Mouse (Mus musculus) neural tube, embryonic 15.5 days (tissue): ENCODE measurements around the gene AC134908.4. TPM values are rescaled to one million over a fixed set of nuclear protein-coding genes. Genes with fewer than 3 reads are reported as not detected.

Source experiments
- ATAC-seq: fragments of 200-750 bp; cut with Nextera tagmentation; 2 replicates; pipeline ENCODE4 v1.8.0; 2017; ENCODE audit warnings: mild to moderate bottlenecking, moderate TSS enrichment, moderate library complexity; ENCODE audit not compliant: low FRiP score
- H3K27ac ChIP-seq: fragments of 300-500 bp; sonication (generic); replicated peaks from 2 replicates; pipeline ENCODE4 v1.5.1; 2015; ENCODE audit warnings: mild to moderate bottlenecking, inconsistent platforms
- H3K27me3 ChIP-seq: fragments of 300-500 bp; sonication (generic); replicated peaks from 2 replicates; pipeline ENCODE4 v1.6.1; 2015; ENCODE audit warnings: inconsistent platforms
- H3K36me3 ChIP-seq: fragments of 300-500 bp; sonication (generic); 2 replicates; pipeline ENCODE4 v1.6.1; 2015; ENCODE audit warnings: inconsistent platforms
- H3K4me1 ChIP-seq: fragments of 300-500 bp; sonication (generic); 2 replicates; pipeline ENCODE4 v1.6.1; 2015; ENCODE audit warnings: inconsistent platforms
- H3K4me2 ChIP-seq: fragments of 300-500 bp; sonication (generic); 2 replicates; pipeline ENCODE4 v1.6.1; 2015; ENCODE audit warnings: inconsistent platforms, mild to moderate bottlenecking, moderate library complexity
- H3K4me3 ChIP-seq: fragments of 300-500 bp; sonication (generic); replicated peaks from 2 replicates; pipeline ENCODE4 v1.5.1; 2015; ENCODE audit warnings: mild to moderate bottlenecking, inconsistent platforms
- H3K9ac ChIP-seq: fragments of 300-500 bp; sonication (generic); replicated peaks from 2 replicates; pipeline ENCODE4 v1.6.1; 2015; ENCODE audit warnings: mild to moderate bottlenecking, inconsistent platforms
- H3K9me3 ChIP-seq: fragments of 300-500 bp; sonication (generic); replicated peaks from 2 replicates; pipeline ENCODE4 v1.6.1; 2016; ENCODE audit warnings: inconsistent platforms
- WGBS: fragments of 180-500 bp; shearing (Covaris S2); methylation state at CpG from one replicate; pipeline ENCODE4 v1.1.7; 2015; ENCODE audit warnings: mixed read lengths; 5-methylcytosine and 5-hydroxymethylcytosine counted together
- polyA plus RNA-seq: library from polyadenylated mRNA; unstranded; fragments of >200 nt; fragmentation: Nextera tagmentation; extraction: Ambion mirVana; gene quantifications from 2 replicates; pipeline ENCODE4 v1.2.1, GENCODE M21; 2015

The AC134908.4 gene
- polyA plus RNA-seq, 1 experiment from 2014 or later: 3.1 TPM

GRCm38 (mm10) chr17:25829558-25830017, 34.1 kb upstream of the AC134908.4 start:
- Histone ChIP-seq H3K36me3 (peaks cover 43% of the 10 kb centered on the region), H3K4me3 (peak overlapping the region; percentile 65), H3K27ac (peak overlapping the region; percentile 94), H3K27me3 (no peaks in the 10 kb centered on the region), H3K9me3 (no peaks in the 10 kb centered on the region), H3K9ac (peak overlapping the region; percentile 77), H3K4me1 (peaks cover 85% of the 10 kb centered on the region), H3K4me2 (peak overlapping the region; percentile 98)
- no peak for ATAC-seq
- 34% methylated on average over 8 of the region's 8 CpGs for WGBS

- Histone ChIP-seq H3K27ac (peak within 1 kb of the TSS; percentile 94), H3K36me3 (peaks cover 43% of the 10 kb centered on the region), H3K4me1 (peaks cover 85% of the 10 kb centered on the region), H3K9me3 (no peaks in the 10 kb centered on the region), H3K4me3 (peak within 1 kb of the TSS; percentile 65), H3K4me2 (peak within 1 kb of the TSS; percentile 98), H3K27me3 (no peaks in the 10 kb centered on the region), H3K9ac (peak within 1 kb of the TSS; percentile 77)
- 2% methylated on average over 32 of the region's 32 CpGs for WGBS
- peak; percentile 53 for ATAC-seq
Observed at GRCm38 (mm10) chr17:25828712-25829557, 33.5 kb upstream of the AC134908.4 start, which contains the start of gene Jmjd8. Gene Jmjd8, plus strand, starts transcription at chr17:25828867.

GRCm38 (mm10) chr17:25828223-25828594, 32.8 kb upstream of the AC134908.4 start:
- no peak for ATAC-seq
- peak overlapping the region; percentile 65 for H3K4me3 ChIP-seq
- peaks cover 43% of the 10 kb centered on the region for H3K36me3 ChIP-seq
- no peaks in the 10 kb centered on the region for H3K9me3 ChIP-seq
- no peaks in the 10 kb centered on the region for H3K27me3 ChIP-seq
- peak overlapping the region; percentile 77 for H3K9ac ChIP-seq
- 83% methylated on average over 8 of the region's 8 CpGs for WGBS
- H3K4me2 ChIP-seq: peak overlapping the region; percentile 98
- H3K27ac ChIP-seq: peak overlapping the region; percentile 94
- H3K4me1 ChIP-seq: peaks cover 81% of the 10 kb centered on the region

GRCm38 (mm10) chr17:25827546-25828222, 32.2 kb upstream of the AC134908.4 start:
- H3K9ac ChIP-seq: peak overlapping the region; percentile 77; the same call in 1 of the 2 replicates
- H3K27me3 ChIP-seq: no peaks in the 10 kb centered on the region
- H3K9me3 ChIP-seq: no peaks in the 10 kb centered on the region
- H3K27ac ChIP-seq: 0 out of 2 replicates have a peak overlapping the region, but pooled peaks have one; percentile 94
- 84% methylated on average over 22 of the region's 22 CpGs for WGBS
- H3K36me3 ChIP-seq: peaks cover 43% of the 10 kb centered on the region
- H3K4me1 ChIP-seq: peaks cover 85% of the 10 kb centered on the region
- H3K4me3 ChIP-seq: no peak overlapping the region
- peak overlapping the region; percentile 98; the same call in 1 of the 2 replicates for H3K4me2 ChIP-seq
- no peak for ATAC-seq

- Histone ChIP-seq H3K4me1 (peaks cover 83% of the 10 kb centered on the region), H3K9me3 (no peaks in the 10 kb centered on the region), H3K27me3 (no peaks in the 10 kb centered on the region), H3K9ac (0 out of 2 replicates have a peak overlapping the region, but pooled peaks have one; percentile 7), H3K27ac (no peak overlapping the region), H3K4me3 (no peak overlapping the region), H3K4me2 (no peak overlapping the region), H3K36me3 (peaks cover 43% of the 10 kb centered on the region)
- 96% methylated on average over 13 of the region's 13 CpGs for WGBS
- ATAC-seq: no peak
Observed at GRCm38 (mm10) chr17:25827011-25827410, 31.6 kb upstream of the AC134908.4 start.

- no peaks in the 10 kb centered on the region for H3K27me3 ChIP-seq
- no peak overlapping the region for H3K9ac ChIP-seq
- peaks cover 36% of the 10 kb centered on the region for H3K36me3 ChIP-seq
- no peak overlapping the region for H3K4me2 ChIP-seq
- whole genome bisulfite sequencing: 97% methylated on average over 27 of the region's 27 CpGs
- no peaks in the 10 kb centered on the region for H3K9me3 ChIP-seq
- peaks cover 74% of the 10 kb centered on the region for H3K4me1 ChIP-seq
- no peak for ATAC-seq
- H3K4me3 ChIP-seq: no peak overlapping the region; the same call in 1 of the 2 replicates
- no peak overlapping the region for H3K27ac ChIP-seq
Observed at GRCm38 (mm10) chr17:25825984-25826570, 30.6 kb upstream of the AC134908.4 start.

GRCm38 (mm10) chr17:25825311-25825710, 29.9 kb upstream of the AC134908.4 start:
- H3K4me3 ChIP-seq: 0 out of 2 replicates have a peak overlapping the region, but pooled peaks have one; percentile 3
- no peaks in the 10 kb centered on the region for H3K9me3 ChIP-seq
- no peak for ATAC-seq
- H3K9ac ChIP-seq: no peak overlapping the region
- H3K27me3 ChIP-seq: peaks cover under 1% of the 10 kb centered on the region
- 94% methylated on average over 6 of the region's 6 CpGs for WGBS
- no peak overlapping the region for H3K27ac ChIP-seq
- peak overlapping the region; percentile 98 for H3K4me2 ChIP-seq
- H3K36me3 ChIP-seq: peaks cover 30% of the 10 kb centered on the region
- peaks cover 66% of the 10 kb centered on the region for H3K4me1 ChIP-seq

GRCm38 (mm10) chr17:25824362-25825142, 29.1 kb upstream of the AC134908.4 start:
- peak overlapping the region; percentile 98 for H3K4me2 ChIP-seq
- H3K36me3 ChIP-seq: peaks cover 32% of the 10 kb centered on the region
- 75% methylated on average over 17 of the region's 17 CpGs for WGBS
- H3K4me1 ChIP-seq: peaks cover 58% of the 10 kb centered on the region
- H3K9me3 ChIP-seq: no peaks in the 10 kb centered on the region
- ATAC-seq: no peak
- peak overlapping the region; percentile 81 for H3K9ac ChIP-seq
- H3K27ac ChIP-seq: 0 out of 2 replicates have a peak overlapping the region, but pooled peaks have one; percentile 83
- peak overlapping the region; percentile 65 for H3K4me3 ChIP-seq
- H3K27me3 ChIP-seq: peaks cover 8% of the 10 kb centered on the region

- WGBS: under 1% methylated on average over 18 of the region's 18 CpGs
- ATAC-seq: peak; percentile 71
- peaks cover 19% of the 10 kb centered on the region for H3K27me3 ChIP-seq
- no peaks in the 10 kb centered on the region for H3K9me3 ChIP-seq
- peaks cover 53% of the 10 kb centered on the region for H3K4me1 ChIP-seq
- peak within 1 kb of the TSS; percentile 83 for H3K27ac ChIP-seq
- peak within 1 kb of the TSS; percentile 98 for H3K4me2 ChIP-seq
- H3K36me3 ChIP-seq: peaks cover 38% of the 10 kb centered on the region
- peak within 1 kb of the TSS; percentile 65 for H3K4me3 ChIP-seq
- peak within 1 kb of the TSS; percentile 81 for H3K9ac ChIP-seq
Observed at GRCm38 (mm10) chr17:25823452-25823851, 28.0 kb upstream of the AC134908.4 start, which contains the start of gene Wdr24. Gene Wdr24, plus strand, starts transcription at chr17:25823627.

- no peak overlapping the region for H3K9ac ChIP-seq
- peaks cover 38% of the 10 kb centered on the region for H3K27me3 ChIP-seq
- H3K4me3 ChIP-seq: no peak overlapping the region
- H3K4me2 ChIP-seq: no peak overlapping the region
- WGBS: 12% methylated on average over 46 of the region's 46 CpGs
- H3K36me3 ChIP-seq: peaks cover 37% of the 10 kb centered on the region
- ATAC-seq: no peak
- no peaks in the 10 kb centered on the region for H3K9me3 ChIP-seq
- H3K4me1 ChIP-seq: peaks cover 14% of the 10 kb centered on the region
- H3K27ac ChIP-seq: no peak overlapping the region
Observed at GRCm38 (mm10) chr17:25818851-25819780, 23.7 kb upstream of the AC134908.4 start.
